Mouse (Mus musculus): Measurements from ENCODE around the gene Ltb4r1. TPM values are rescaled to one million over a fixed set of nuclear protein-coding genes. Genes with fewer than 3 reads are reported as not detected.

The Ltb4r1 gene
- total and polyA plus RNA-seq, 3 experiments, result 0.21 to 0.33 TPM; not detected in 1

DNA sequence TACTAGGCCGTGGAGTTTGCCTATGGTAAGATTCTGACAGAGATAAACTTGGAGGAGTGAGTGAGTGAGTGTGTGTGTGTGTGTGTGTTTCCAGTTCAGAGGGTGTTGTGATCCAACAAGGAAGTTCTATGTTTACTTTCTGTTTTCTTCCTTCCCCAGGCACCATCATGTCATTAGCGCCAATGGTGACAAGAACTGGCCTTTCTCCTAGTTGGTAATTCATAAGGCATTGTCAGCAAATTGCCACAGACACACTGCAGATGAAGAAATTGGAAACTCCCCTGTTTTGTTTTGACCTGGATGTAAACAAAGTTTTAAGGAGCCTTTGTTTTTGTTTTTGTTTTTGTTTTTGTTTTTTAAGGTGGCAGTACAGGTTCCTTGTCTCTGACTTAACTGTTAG lies 27.7 kb downstream of the Ltb4r1 start:
- Histone ChIP-seq H3K9ac (ENCODE audit: insufficient read depth, low read depth) (no peak overlapping the region), H3K79me2 (replicated peaks; ENCODE audit: control insufficient read depth, extremely low read depth, insufficient read depth, poor library complexity, severe bottlenecking) (no peaks in the 10 kb centered on the region), H3K36me3 (replicated peaks in 1 of 2; ENCODE audit: control insufficient read depth in 1 of 2, insufficient read depth in 1 of 2, low read length in 1 of 2) (no peaks in the 10 kb centered on the region), H3K27ac (ENCODE audit: insufficient read depth, low read depth) (no peak overlapping the region), H3K4me2 (ENCODE audit: insufficient read depth, low read depth, poor library complexity, severe bottlenecking) (no peak overlapping the region), H3K27me3 (replicated peaks) (no peaks in the 10 kb centered on the region), H3K4me1 (ENCODE audit: control insufficient read depth in 1 of 2, insufficient read depth in 2 of 2) (peaks cover under 1 to 7% of the 10 kb centered on the region in 2 experiments; a peak in 3 of 4 replicates), H3K4me3 (replicated peaks in 1 of 3; ENCODE audit: low read depth in 2 of 3, low read length in 2 of 3, poor library complexity in 1 of 3) (no peak overlapping the region), H3K9me3 (replicated peaks; ENCODE audit: low read length) (no peaks in the 10 kb centered on the region)
- DNase-seq (ENCODE audit: extremely low read depth), result no peak
- TF ChIP-seq MAFK (IDR thresholded peaks at IDR 0.05; ENCODE audit: insufficient replicate concordance, low read length) (no peak), ZC3H11A (IDR thresholded peaks at IDR 0.05; ENCODE audit: low read depth, low read length) (no peak), GABPA (IDR thresholded peaks at IDR 0.05; ENCODE audit: insufficient replicate concordance, low read depth, low read length) (no peak), ETS1 (conservative IDR thresholded peaks at IDR 0.05; ENCODE audit: low read depth, low read length) (no peak)
- dilution Hi-C loops (cut with MboI; ENCODE audit: extremely low pct_ligation_motif_present, extremely low pct_unique_long_range_greater_than_20kb, low sequenced_read_pairs) (no loop called here), in situ Hi-C loops (cut with MboI; ENCODE audit: low pct_ligation_motif_present, low pct_unique_long_range_greater_than_20kb, low sequenced_read_pairs) (no loop called here)

DNA sequence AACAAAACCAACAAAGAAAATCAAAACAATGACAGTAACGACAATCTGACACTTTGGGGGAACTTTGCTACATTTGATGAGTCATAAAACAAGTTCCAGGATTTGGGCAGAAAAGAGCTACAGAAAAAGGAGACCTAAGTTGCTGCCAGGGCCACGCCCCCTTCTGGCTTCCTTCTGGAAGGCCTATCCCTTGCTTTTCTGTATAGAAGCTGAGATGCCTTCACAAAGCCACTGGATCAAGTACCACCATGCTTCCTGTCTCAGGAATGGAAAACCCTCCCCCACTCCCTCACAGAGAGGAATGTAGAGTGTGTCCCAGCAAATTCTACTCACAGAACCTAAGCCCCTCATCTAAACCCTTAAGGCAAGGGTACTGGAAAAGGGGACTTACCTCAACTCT lies 28.2 kb downstream of the Ltb4r1 start:
- H3K36me3 ChIP-seq (replicated peaks in 1 of 2; ENCODE audit: control insufficient read depth in 1 of 2, insufficient read depth in 1 of 2, low read length in 1 of 2), result no peaks in the 10 kb centered on the region
- in situ Hi-C loops (cut with MboI; ENCODE audit: low pct_ligation_motif_present, low pct_unique_long_range_greater_than_20kb, low sequenced_read_pairs), result no loop called here
- dilution Hi-C loops (cut with MboI; ENCODE audit: extremely low pct_ligation_motif_present, extremely low pct_unique_long_range_greater_than_20kb, low sequenced_read_pairs), result no loop called here
- no peaks in the 10 kb centered on the region for H3K79me2 ChIP-seq (replicated peaks; ENCODE audit: control insufficient read depth, extremely low read depth, insufficient read depth, poor library complexity, severe bottlenecking)
- no peak overlapping the region for H3K4me3 ChIP-seq (replicated peaks in 1 of 3; ENCODE audit: low read depth in 2 of 3, low read length in 2 of 3, poor library complexity in 1 of 3)
- H3K9ac ChIP-seq (ENCODE audit: insufficient read depth, low read depth), result no peak overlapping the region
- H3K27me3 ChIP-seq (replicated peaks), result no peaks in the 10 kb centered on the region
- H3K4me1 ChIP-seq (ENCODE audit: control insufficient read depth in 1 of 2, insufficient read depth in 2 of 2), result peaks cover 0 to 7% of the 10 kb centered on the region in 2 experiments; a peak in 2 of 4 replicates
- no peak overlapping the region for H3K27ac ChIP-seq (ENCODE audit: insufficient read depth, low read depth)
- no peak overlapping the region for H3K4me2 ChIP-seq (ENCODE audit: insufficient read depth, low read depth, poor library complexity, severe bottlenecking)
- TF ChIP-seq ZNF384 (IDR thresholded peaks at IDR 0.05; ENCODE audit: low read depth, low read length), result no peak
- TF ChIP-seq ZC3H11A (IDR thresholded peaks at IDR 0.05; ENCODE audit: low read depth, low read length), result no peak
- no peak for TF ChIP-seq SMC3 (IDR thresholded peaks at IDR 0.05; ENCODE audit: low read depth, low read length)
- TF ChIP-seq MXI1 (IDR thresholded peaks at IDR 0.05; ENCODE audit: low read depth, low read length), result no peak
- no peak for TF ChIP-seq SIN3A (IDR thresholded peaks at IDR 0.05; ENCODE audit: low read length)
- TF ChIP-seq BHLHE40 (IDR thresholded peaks at IDR 0.05; ENCODE audit: low read depth, low read length), result no peak
- no peak for TF ChIP-seq NELFE (IDR thresholded peaks at IDR 0.05; ENCODE audit: low read depth, low read length)
- no peak for TF ChIP-seq MAX (IDR thresholded peaks at IDR 0.05; ENCODE audit: low read length)
- TF ChIP-seq UBTF (IDR thresholded peaks at IDR 0.05; ENCODE audit: low read depth, low read length), result no peak
- no peak for TF ChIP-seq POLR2AphosphoS2 (IDR thresholded peaks at IDR 0.05; ENCODE audit: low read depth, low read length)
- TF ChIP-seq TCF12 (IDR thresholded peaks at IDR 0.05; ENCODE audit: low read depth, low read length), result no peak
- TF ChIP-seq MEF2A (IDR thresholded peaks at IDR 0.05; ENCODE audit: borderline replicate concordance, low read depth, low read length), result no peak
- no peak for TF ChIP-seq TBP (conservative IDR thresholded peaks at IDR 0.05; ENCODE audit: low read depth, low read length)
- no peak for TF ChIP-seq MAZ (IDR thresholded peaks at IDR 0.05; ENCODE audit: low read depth, low read length)
- no peak for TF ChIP-seq USF1 (IDR thresholded peaks at IDR 0.05; ENCODE audit: low read depth, low read length)
- no peak for TF ChIP-seq ZMIZ1 (IDR thresholded peaks at IDR 0.05; ENCODE audit: low read depth, low read length)
- no peak for TF ChIP-seq ETS1 (conservative IDR thresholded peaks at IDR 0.05; ENCODE audit: low read depth, low read length)
- no peak for TF ChIP-seq HCFC1 (IDR thresholded peaks at IDR 0.05; ENCODE audit: low read depth, low read length)
- no peak for TF ChIP-seq ELF1 (IDR thresholded peaks at IDR 0.05; ENCODE audit: low read depth, low read length)
- no peaks in the 10 kb centered on the region for H3K9me3 ChIP-seq (replicated peaks; ENCODE audit: low read length)
- no peak for DNase-seq (ENCODE audit: extremely low read depth)

Measured in CH12.LX (cell line).